Mouse (Mus musculus): ENCODE results near the gene Hmgcs2. TPM values are rescaled to one million over a fixed set of nuclear protein-coding genes. Genes with fewer than 3 reads are reported as not detected.

The Hmgcs2 gene
- total RNA-seq, 2 experiments from 2014 or later = 30.6 to 130 TPM

- no peak for DNase-seq (ENCODE audit: low spot score in 2 of 2)
Observed at GRCm38 (mm10) chr3:98273623-98274398, 6.4 kb upstream of the Hmgcs2 start.

- DNase-seq (ENCODE audit: low spot score in 2 of 2) = no peak
Observed at GRCm38 (mm10) chr3:98279682-98280081, 553 bp upstream of the Hmgcs2 start.

GRCm38 (mm10) chr3:98280933-98281678 lies 871 bp downstream of the Hmgcs2 start:
- DNase-seq (ENCODE audit: low spot score in 2 of 2) = no peak

GRCm38 (mm10) chr3:98282422-98282821 lies 2.2 kb downstream of the Hmgcs2 start:
- no peak for DNase-seq (ENCODE audit: low spot score in 2 of 2)

- no peak for DNase-seq (ENCODE audit: low spot score in 2 of 2)
Observed at GRCm38 (mm10) chr3:98283205-98283604, 3.0 kb downstream of the Hmgcs2 start.

- no peak for DNase-seq (ENCODE audit: low spot score in 2 of 2)
Observed at GRCm38 (mm10) chr3:98291044-98291443, 10.8 kb downstream of the Hmgcs2 start.

GRCm38 (mm10) chr3:98295965-98296364 lies 15.7 kb downstream of the Hmgcs2 start:
- DNase-seq (ENCODE audit: low spot score in 2 of 2) = no peak

GRCm38 (mm10) chr3:98299391-98300100 lies 19.3 kb downstream of the Hmgcs2 start:
- no peak for DNase-seq (ENCODE audit: low spot score in 2 of 2)

GRCm38 (mm10) chr3:98300266-98300665 lies 20.0 kb downstream of the Hmgcs2 start:
- DNase-seq (ENCODE audit: low spot score in 2 of 2) = no peak

- DNase-seq (ENCODE audit: low spot score in 2 of 2) = no peak
Observed at GRCm38 (mm10) chr3:98301761-98302160, 21.5 kb downstream of the Hmgcs2 start.

- DNase-seq (ENCODE audit: low spot score in 2 of 2) = no peak
Observed at GRCm38 (mm10) chr3:98308606-98309005, 28.4 kb downstream of the Hmgcs2 start.

GRCm38 (mm10) chr3:98310456-98310855 lies 30.2 kb downstream of the Hmgcs2 start:
- DNase-seq (ENCODE audit: low spot score in 2 of 2) = no peak

GRCm38 (mm10) chr3:98312867-98313266 lies 32.6 kb downstream of the Hmgcs2 start:
- DNase-seq (ENCODE audit: low spot score in 2 of 2) = peak in 1 of 2 experiments; percentile 13

GRCm38 (mm10) chr3:98313294-98314155 lies 33.3 kb downstream of the Hmgcs2 start:
- no peak for DNase-seq (ENCODE audit: low spot score in 2 of 2)

GRCm38 (mm10) chr3:98315181-98315580 lies 34.9 kb downstream of the Hmgcs2 start:
- DNase-seq (ENCODE audit: low spot score in 2 of 2) = no peak

- no peak for DNase-seq (ENCODE audit: low spot score in 2 of 2)
Observed at GRCm38 (mm10) chr3:98317143-98317542, 36.9 kb downstream of the Hmgcs2 start.

GRCm38 (mm10) chr3:98319190-98319589 lies 39.0 kb downstream of the Hmgcs2 start:
- DNase-seq (ENCODE audit: low spot score in 2 of 2) = no peak

GRCm38 (mm10) chr3:98322209-98322608 lies 42.0 kb downstream of the Hmgcs2 start:
- no peak for DNase-seq (ENCODE audit: low spot score in 2 of 2)

- DNase-seq (ENCODE audit: low spot score in 2 of 2) = no peak
Observed at GRCm38 (mm10) chr3:98324235-98324634, 44.0 kb downstream of the Hmgcs2 start.

- DNase-seq (ENCODE audit: low spot score in 2 of 2) = no peak
Observed at GRCm38 (mm10) chr3:98334010-98334409, 53.8 kb downstream of the Hmgcs2 start.

- no peak for DNase-seq (ENCODE audit: low spot score in 2 of 2)
Observed at GRCm38 (mm10) chr3:98335331-98335730, 55.1 kb downstream of the Hmgcs2 start.
